Mouse (Mus musculus) erythroblast, embryonic 14.5 days (primary cell): ENCODE results near the gene Gm4778.
"Not testable (repeated sequence)": the region's sequence is repeated elsewhere in the genome, so short reads cannot be mapped to it uniquely, and the experiment has no call there.

Source experiments
- GATA1 ChIP-seq: IDR thresholded peaks from 2 replicates; pipeline ENCODE4 v1.6.1; 2012; ENCODE audit warnings: low read length, inconsistent platforms, mixed read lengths
- TAL1 ChIP-seq: IDR thresholded peaks from 3 replicates; pipeline ENCODE4 v1.6.1; 2012; ENCODE audit warnings: low read length, inconsistent platforms, mixed read lengths

- not testable (repeated sequence) for TF ChIP-seq TAL1, GATA1
Measured at GRCm38 (mm10) chr3:94263736-94264135, at the start of gene Gm4778.
